Mouse (Mus musculus) liver, adult 2 months (tissue): ENCODE results near the gene Stk35. TPM values are rescaled to one million over a fixed set of nuclear protein-coding genes. Genes with fewer than 3 reads are reported as not detected.
A peak's percentile ranks its signal among the peaks of the same experiment; 100 is the strongest.

Source experiments
- DNase-seq: peaks from one replicate; pipeline ENCODE4 v3.0.0-alpha.2; 2011; ENCODE audit warnings: low read depth, low spot score; ENCODE audit errors: extremely low read depth
- H3K27ac ChIP-seq: fragments of 200-500 bp; replicated peaks from 2 replicates; pipeline ENCODE4 v1.5.1; 2012; ENCODE audit warnings: low read depth, mild to moderate bottlenecking, control low read depth, inconsistent platforms, low read length; ENCODE audit not compliant: insufficient read depth
- H3K27me3 ChIP-seq: fragments of 200-500 bp; 2 replicates; pipeline ENCODE4 v1.6.1; 2012; ENCODE audit warnings: mild to moderate bottlenecking, moderate library complexity, low read length, inconsistent platforms; ENCODE audit not compliant: control insufficient read depth, insufficient read depth
- H3K36me3 ChIP-seq: fragments of 200-500 bp; 2 replicates; pipeline ENCODE4 v1.6.1; 2012; ENCODE audit warnings: low read length, inconsistent platforms; ENCODE audit not compliant: control insufficient read depth, insufficient read depth
- H3K4me1 ChIP-seq: fragments of 200-500 bp; 2 replicates; pipeline ENCODE4 v1.6.1; 2011; ENCODE audit warnings: low read length; ENCODE audit not compliant: control insufficient read depth, insufficient read depth
- H3K4me3 ChIP-seq: fragments of 200-500 bp; 2 replicates; pipeline ENCODE4 v1.5.1; 2011; ENCODE audit warnings: low read depth, mild to moderate bottlenecking, control low read depth, low read length, moderate library complexity; ENCODE audit not compliant: insufficient read depth
- H3K79me2 ChIP-seq: fragments of 200-500 bp; 2 replicates; pipeline ENCODE4 v1.6.1; 2012; ENCODE audit warnings: inconsistent platforms, mild to moderate bottlenecking, low read length, moderate library complexity; ENCODE audit not compliant: control insufficient read depth, insufficient read depth
- H3K9ac ChIP-seq: fragments of 200-500 bp; 2 replicates; pipeline ENCODE4 v1.6.1; 2012; ENCODE audit warnings: low read depth, mild to moderate bottlenecking, control low read depth, inconsistent platforms, low read length
- CTCF ChIP-seq: fragments of 200-500 bp; IDR thresholded peaks from 2 replicates; pipeline ENCODE4 v1.5.1; 2011; ENCODE audit warnings: low read depth, low read length, control low read depth
- POLR2A ChIP-seq: fragments of 200-500 bp; IDR thresholded peaks from 2 replicates; pipeline ENCODE4 v1.6.1; 2011; ENCODE audit warnings: low read length, control low read depth; ENCODE audit not compliant: insufficient read depth; ENCODE audit errors: extremely low read depth
- WGBS: fragments of 180-500 bp; shearing (Covaris S2); methylation state at CpG from one replicate; pipeline ENCODE4 v1.1.7; 2018; 5-methylcytosine and 5-hydroxymethylcytosine counted together
- polyA plus RNA-seq: library from polyadenylated mRNA; depleted of rRNA; stranded (reverse); fragments of >200 nt; gene quantifications from 2 replicates; pipeline ENCODE4 v1.2.3, GENCODE M21; 2012
- total RNA-seq: library from RNA; depleted of rRNA; stranded (reverse); fragments of >200 nt; gene quantifications from 2 replicates; pipeline ENCODE4 v1.2.3, GENCODE M21; 2014

Stk35 gene
- total and polyA plus RNA-seq, 2 experiments: 8.5 to 8.6 TPM

- Histone ChIP-seq H3K27me3 (no peaks in the 10 kb centered on the region), H3K4me1 (no peaks in the 10 kb centered on the region), H3K36me3 (peaks cover 13% of the 10 kb centered on the region; the same call in 1 of the 2 replicates), H3K79me2 (peaks cover 20% of the 10 kb centered on the region; the same call in 1 of the 2 replicates), H3K9ac (no peak overlapping the region), H3K27ac (no peak overlapping the region), H3K4me3 (no peak overlapping the region)
- WGBS: 98% methylated on average over 2 of the region's 2 CpGs
- no peak for TF ChIP-seq POLR2A
- no peak for TF ChIP-seq CTCF
- no peak for DNase-seq
Observed at GRCm38 (mm10) chr2:129823310-129823709, 23.0 kb downstream of the Stk35 start.

GRCm38 (mm10) chr2:129824254-129824653, 23.9 kb downstream of the Stk35 start:
- H3K9ac ChIP-seq: no peak overlapping the region
- peaks cover 12% of the 10 kb centered on the region; the same call in 1 of the 2 replicates for H3K79me2 ChIP-seq
- WGBS: 89% methylated on average over 6 of the region's 6 CpGs
- no peaks in the 10 kb centered on the region for H3K4me1 ChIP-seq
- H3K36me3 ChIP-seq: peaks cover 16% of the 10 kb centered on the region; the same call in 1 of the 2 replicates
- TF ChIP-seq CTCF (no peak), POLR2A (no peak)
- H3K27ac ChIP-seq: no peak overlapping the region
- H3K27me3 ChIP-seq: no peaks in the 10 kb centered on the region
- no peak overlapping the region for H3K4me3 ChIP-seq
- DNase-seq: no peak

- H3K27me3 ChIP-seq: no peaks in the 10 kb centered on the region
- 53% methylated on average over 3 of the region's 3 CpGs for WGBS
- no peaks in the 10 kb centered on the region for H3K4me1 ChIP-seq
- no peak overlapping the region for H3K4me3 ChIP-seq
- no peak overlapping the region for H3K27ac ChIP-seq
- H3K79me2 ChIP-seq: peaks cover 3% of the 10 kb centered on the region; the same call in 1 of the 2 replicates
- TF ChIP-seq POLR2A (no peak), CTCF (no peak)
- peak; percentile 58 for DNase-seq
- peaks cover 14% of the 10 kb centered on the region; the same call in 1 of the 2 replicates for H3K36me3 ChIP-seq
- no peak overlapping the region for H3K9ac ChIP-seq
Observed at GRCm38 (mm10) chr2:129826141-129826540, 25.8 kb downstream of the Stk35 start.

GRCm38 (mm10) chr2:129832993-129833392, 32.7 kb downstream of the Stk35 start:
- Histone ChIP-seq H3K9ac (no peak overlapping the region), H3K27ac (no peak overlapping the region), H3K4me1 (peaks cover 4% of the 10 kb centered on the region), H3K4me3 (no peak overlapping the region), H3K27me3 (no peaks in the 10 kb centered on the region), H3K79me2 (no peaks in the 10 kb centered on the region), H3K36me3 (peaks cover 7% of the 10 kb centered on the region; the same call in 1 of the 2 replicates)
- TF ChIP-seq CTCF (no peak), POLR2A (no peak)
- WGBS: 89% methylated on average over 4 of the region's 4 CpGs
- DNase-seq: no peak

- DNase-seq: peak; percentile 61
- Histone ChIP-seq H3K79me2 (no peaks in the 10 kb centered on the region), H3K9ac (no peak overlapping the region), H3K27ac (no peak overlapping the region), H3K4me1 (peaks cover 4% of the 10 kb centered on the region), H3K4me3 (no peak overlapping the region), H3K27me3 (no peaks in the 10 kb centered on the region), H3K36me3 (no peaks in the 10 kb centered on the region; the same call in 1 of the 2 replicates)
- WGBS: 33% methylated on average over 1 of the region's 1 CpGs
- no peak for TF ChIP-seq POLR2A
- no peak for TF ChIP-seq CTCF
Observed at GRCm38 (mm10) chr2:129834221-129834620, 33.9 kb downstream of the Stk35 start.

GRCm38 (mm10) chr2:129834881-129835280, 34.6 kb downstream of the Stk35 start:
- Histone ChIP-seq H3K4me1 (peaks cover 4% of the 10 kb centered on the region), H3K36me3 (no peaks in the 10 kb centered on the region), H3K27me3 (no peaks in the 10 kb centered on the region), H3K79me2 (no peaks in the 10 kb centered on the region), H3K9ac (no peak overlapping the region), H3K4me3 (no peak overlapping the region), H3K27ac (no peak overlapping the region)
- WGBS: 67% methylated on average over 6 of the region's 6 CpGs
- no peak for TF ChIP-seq POLR2A
- TF ChIP-seq CTCF: no peak
- peak; percentile 48 for DNase-seq
